Mouse (Mus musculus): Measurements from ENCODE around the gene Cdx2. TPM values are rescaled to one million over a fixed set of nuclear protein-coding genes. Genes with fewer than 3 reads are reported as not detected.
A peak's percentile ranks its signal among the peaks of the same experiment; 100 is the strongest.

Gene Cdx2
- total RNA-seq, 1 experiment: 5.4 TPM

- H3K9me3 ChIP-seq (ENCODE audit: control insufficient read depth, insufficient read depth, low read depth, low read length): no peaks in the 10 kb centered on the region
- in situ Hi-C loops (cut with MboI; ENCODE audit: low sequenced_read_pairs in 2 of 2, unreplicated experiment in 2 of 2): loop anchor here in 1 of 2 experiments (5.0 to 10.0 kb wide), 2 partner anchors 36 to 86 kb away; partner anchors contain the start of genes Cdx2 and Gsx1
- no peak for DNase-seq (ENCODE audit: low read depth, low spot score)
- TF ChIP-seq CHD2 (IDR thresholded peaks at IDR 0.05; ENCODE audit: low read depth, low read length) (no peak), ZNF384 (IDR thresholded peaks at IDR 0.05; ENCODE audit: low read depth, low read length) (no peak), MAFK (IDR thresholded peaks at IDR 0.05; ENCODE audit: insufficient read depth, low read depth, low read length) (no peak), HCFC1 (IDR thresholded peaks at IDR 0.05; ENCODE audit: borderline replicate concordance, insufficient read depth, low read length) (no peak), ZC3H11A (IDR thresholded peaks at IDR 0.05; ENCODE audit: borderline replicate concordance, low read depth, low read length) (no peak)
- H3K9ac ChIP-seq (ENCODE audit: insufficient read depth, low read depth, low read length, poor library complexity, severe bottlenecking): no peak overlapping the region
- peaks cover 0 to 2% of the 10 kb centered on the region in 2 experiments; a peak in 1 of 4 replicates for H3K4me1 ChIP-seq (ENCODE audit: control insufficient read depth in 2 of 2, insufficient read depth in 2 of 2, low read length in 2 of 2, poor library complexity in 1 of 2)
- H3K36me3 ChIP-seq (ENCODE audit: control insufficient read depth, insufficient read depth, low read length, poor library complexity, severe bottlenecking): no peaks in the 10 kb centered on the region
- H3K27ac ChIP-seq (ENCODE audit: insufficient read depth, low read depth, low read length, poor library complexity, severe bottlenecking): no peak overlapping the region
- peak overlapping the region; percentile 53 to 56; a peak in 1 of 4 replicates for H3K4me3 ChIP-seq (ENCODE audit: insufficient read depth in 1 of 2, low read depth in 1 of 2, low read length in 2 of 2, poor library complexity in 1 of 2, severe bottlenecking in 1 of 2)
Observed at GRCm38 (mm10) chr5:147270673-147271655, 36.1 kb downstream of the Cdx2 start.

GRCm38 (mm10) chr5:147269926-147270672 lies 37.0 kb downstream of the Cdx2 start, which contains the start of gene Pdx1:
Gene Pdx1 (plus strand): TSS chr5:147269959.
- Histone ChIP-seq H3K4me1 (ENCODE audit: control insufficient read depth in 2 of 2, insufficient read depth in 2 of 2, low read length in 2 of 2, poor library complexity in 1 of 2) (peaks cover 0 to 2% of the 10 kb centered on the region in 2 experiments; a peak in 1 of 4 replicates), H3K9ac (ENCODE audit: insufficient read depth, low read depth, low read length, poor library complexity, severe bottlenecking) (no peak within 1 kb of the TSS; the same call in 1 of the 2 replicates), H3K4me3 (ENCODE audit: insufficient read depth in 1 of 2, low read depth in 1 of 2, low read length in 2 of 2, poor library complexity in 1 of 2, severe bottlenecking in 1 of 2) (peak within 1 kb of the TSS; percentile 53 to 56; a peak in 3 of 4 replicates), H3K36me3 (ENCODE audit: control insufficient read depth, insufficient read depth, low read length, poor library complexity, severe bottlenecking) (no peaks in the 10 kb centered on the region), H3K27ac (ENCODE audit: insufficient read depth, low read depth, low read length, poor library complexity, severe bottlenecking) (no peak within 1 kb of the TSS), H3K9me3 (ENCODE audit: control insufficient read depth, insufficient read depth, low read depth, low read length) (no peaks in the 10 kb centered on the region)
- in situ Hi-C loops (cut with MboI; ENCODE audit: low sequenced_read_pairs in 2 of 2, unreplicated experiment in 2 of 2): loop anchor here (5.0 to 10.0 kb wide), 3 partner anchors 37 to 85 kb away; partner anchors contain the start of genes Cdx2 (in 1 of the 2) and Gsx1 (in 1 of the 2)
- peak; percentile 54 for DNase-seq (ENCODE audit: low read depth, low spot score)
- no peak for TF ChIP-seq MAFK (IDR thresholded peaks at IDR 0.05; ENCODE audit: insufficient read depth, low read depth, low read length)
- TF ChIP-seq CHD2 (IDR thresholded peaks at IDR 0.05; ENCODE audit: low read depth, low read length): no peak
- no peak for TF ChIP-seq ZNF384 (IDR thresholded peaks at IDR 0.05; ENCODE audit: low read depth, low read length)

GRCm38 (mm10) chr5:147269371-147269770 lies 37.7 kb downstream of the Cdx2 start:
- H3K27ac ChIP-seq (ENCODE audit: insufficient read depth, low read depth, low read length, poor library complexity, severe bottlenecking): no peak overlapping the region
- no peaks in the 10 kb centered on the region for H3K36me3 ChIP-seq (ENCODE audit: control insufficient read depth, insufficient read depth, low read length, poor library complexity, severe bottlenecking)
- in situ Hi-C loops (cut with MboI; ENCODE audit: low sequenced_read_pairs in 2 of 2, unreplicated experiment in 2 of 2): loop anchor here in 1 of 2 experiments (5.0 kb wide), 1 partner anchor 77 kb away; no protein-coding TSS in a partner anchor
- no peak overlapping the region for H3K4me3 ChIP-seq (ENCODE audit: insufficient read depth in 1 of 2, low read depth in 1 of 2, low read length in 2 of 2, poor library complexity in 1 of 2, severe bottlenecking in 1 of 2)
- no peaks in the 10 kb centered on the region for H3K9me3 ChIP-seq (ENCODE audit: control insufficient read depth, insufficient read depth, low read depth, low read length)
- no peaks in the 10 kb centered on the region for H3K4me1 ChIP-seq (ENCODE audit: control insufficient read depth in 2 of 2, insufficient read depth in 2 of 2, low read length in 2 of 2, poor library complexity in 1 of 2)
- no peak overlapping the region for H3K9ac ChIP-seq (ENCODE audit: insufficient read depth, low read depth, low read length, poor library complexity, severe bottlenecking)
- TF ChIP-seq CHD2 (IDR thresholded peaks at IDR 0.05; ENCODE audit: low read depth, low read length) (no peak), HCFC1 (IDR thresholded peaks at IDR 0.05; ENCODE audit: borderline replicate concordance, insufficient read depth, low read length) (no peak), ZNF384 (IDR thresholded peaks at IDR 0.05; ENCODE audit: low read depth, low read length) (no peak), MAFK (IDR thresholded peaks at IDR 0.05; ENCODE audit: insufficient read depth, low read depth, low read length) (no peak), ZC3H11A (IDR thresholded peaks at IDR 0.05; ENCODE audit: borderline replicate concordance, low read depth, low read length) (no peak)
- DNase-seq (ENCODE audit: low read depth, low spot score): no peak

- no peak for DNase-seq (ENCODE audit: low read depth, low spot score)
- Histone ChIP-seq H3K27ac (ENCODE audit: insufficient read depth, low read depth, low read length, poor library complexity, severe bottlenecking) (no peak overlapping the region), H3K4me3 (ENCODE audit: insufficient read depth in 1 of 2, low read depth in 1 of 2, low read length in 2 of 2, poor library complexity in 1 of 2, severe bottlenecking in 1 of 2) (no peak overlapping the region), H3K4me1 (ENCODE audit: control insufficient read depth in 2 of 2, insufficient read depth in 2 of 2, low read length in 2 of 2, poor library complexity in 1 of 2) (no peaks in the 10 kb centered on the region), H3K36me3 (ENCODE audit: control insufficient read depth, insufficient read depth, low read length, poor library complexity, severe bottlenecking) (no peaks in the 10 kb centered on the region), H3K9me3 (ENCODE audit: control insufficient read depth, insufficient read depth, low read depth, low read length) (no peaks in the 10 kb centered on the region), H3K9ac (ENCODE audit: insufficient read depth, low read depth, low read length, poor library complexity, severe bottlenecking) (no peak overlapping the region)
- TF ChIP-seq CHD2 (IDR thresholded peaks at IDR 0.05; ENCODE audit: low read depth, low read length): no peak
- TF ChIP-seq HCFC1 (IDR thresholded peaks at IDR 0.05; ENCODE audit: borderline replicate concordance, insufficient read depth, low read length): no peak
- no peak for TF ChIP-seq ZNF384 (IDR thresholded peaks at IDR 0.05; ENCODE audit: low read depth, low read length)
- no peak for TF ChIP-seq ZC3H11A (IDR thresholded peaks at IDR 0.05; ENCODE audit: borderline replicate concordance, low read depth, low read length)
- no peak for TF ChIP-seq MAFK (IDR thresholded peaks at IDR 0.05; ENCODE audit: insufficient read depth, low read depth, low read length)
- in situ Hi-C loops (cut with MboI; ENCODE audit: low sequenced_read_pairs in 2 of 2, unreplicated experiment in 2 of 2): loop anchor here in 1 of 2 experiments (5.0 kb wide), 1 partner anchor 76 kb away; no protein-coding TSS in a partner anchor
Observed at GRCm38 (mm10) chr5:147268728-147269127, 38.3 kb downstream of the Cdx2 start.
